Mouse (Mus musculus): Measurements from ENCODE around the gene Eif5b.

- TF ChIP-seq POLR2A (IDR thresholded peaks at IDR 0.05; ENCODE audit: borderline replicate concordance, extremely low read depth, low read depth, low read length) (no peak), CTCF (IDR thresholded peaks at IDR 0.05; ENCODE audit: insufficient read depth, low read length) (no peak)
These were observed 8.9 kb downstream of the Eif5b start for GRCm38 (mm10) chr1:38006741-38007140.

Data from lung, adult 2 months (tissue).